Comparison of ENCODE assay signal across 22 mouse cellular contexts in genomic region chr5:115035217-115035616, GRCm38 (mm10).
"Had no signal": no experiment of that assay in that cellular context is flagged by ENCODE, and none has a peak within 500 bp of the region (broad histone marks: within the 10 kb centered on the region; RNA-seq: fewer than 3 reads in every experiment).

No protein-coding gene starts in this region.

- H3K27ac ChIP-seq: liver, embryonic 14.5 days; midbrain, embryonic 10.5 days; midbrain, embryonic 12.5 days; neural tube, embryonic 13.5 days; neural tube, embryonic 15.5 days; stomach, embryonic 15.5 days; stomach, postnatal 0 days had no signal

- H3K9me3 ChIP-seq: midbrain, embryonic 10.5 days; midbrain, embryonic 12.5 days; neural tube, embryonic 13.5 days; neural tube, embryonic 15.5 days; stomach, embryonic 15.5 days had no signal

- H3K36me3 ChIP-seq: midbrain, embryonic 10.5 days; midbrain, embryonic 12.5 days; neural tube, embryonic 13.5 days; neural tube, embryonic 15.5 days; stomach, embryonic 15.5 days had no signal

- H3K9ac ChIP-seq: liver, embryonic 14.5 days; lung, embryonic 14.5 days; midbrain, embryonic 12.5 days; neural tube, embryonic 13.5 days; neural tube, embryonic 15.5 days; stomach, embryonic 15.5 days had no signal

- ATAC-seq: midbrain, embryonic 16.5 days had no signal

- H3K4me1 ChIP-seq: midbrain, embryonic 10.5 days; midbrain, embryonic 12.5 days had no signal

- H3K4me2 ChIP-seq: lung, embryonic 14.5 days; midbrain, embryonic 12.5 days; neural tube, embryonic 13.5 days; neural tube, embryonic 15.5 days; stomach, embryonic 15.5 days had no signal

- H3K27me3 ChIP-seq: midbrain, embryonic 12.5 days; neural tube, embryonic 13.5 days; neural tube, embryonic 15.5 days; stomach, embryonic 15.5 days had no signal

- DNase-seq: lung, adult 18-20 months; lung, embryonic 14.5 days; lung, postnatal 10 days; lung, postnatal 4 days; midbrain, embryonic 14.5 days; retina, postnatal 1 day; right cerebral cortex, adult 18-20 months; right cerebral cortex, postnatal 25 days; right cerebral cortex, postnatal 4 days; spleen, adult 18-20 months; thymus, adult 2 months; thymus, postnatal 25 days; thymus, postnatal 4 days had no signal

- H3K4me3 ChIP-seq: midbrain, embryonic 10.5 days; midbrain, embryonic 12.5 days; myocyte; neural tube, embryonic 13.5 days; neural tube, embryonic 15.5 days; stomach, embryonic 15.5 days had no signal
